Mouse (Mus musculus) layer of hippocampus, postnatal 10 days (tissue): Measurements from ENCODE around the gene Mb. TPM values are rescaled to one million over a fixed set of nuclear protein-coding genes. Genes with fewer than 3 reads are reported as not detected.

Source experiments
- DNase-seq, 2 experiments: peaks; one replicate each; pipeline ENCODE4 v3.0.0; 2021; ENCODE audit warnings: low spot score in 2 of 2
- total RNA-seq, 2 experiments: library from RNA; stranded (reverse); gene quantifications; 2 replicates each; pipeline ENCODE4 v1.2.3; 2021

The Mb gene
- total RNA-seq, 2 experiments from 2014 or later = 0.31 to 0.57 TPM

DNA sequence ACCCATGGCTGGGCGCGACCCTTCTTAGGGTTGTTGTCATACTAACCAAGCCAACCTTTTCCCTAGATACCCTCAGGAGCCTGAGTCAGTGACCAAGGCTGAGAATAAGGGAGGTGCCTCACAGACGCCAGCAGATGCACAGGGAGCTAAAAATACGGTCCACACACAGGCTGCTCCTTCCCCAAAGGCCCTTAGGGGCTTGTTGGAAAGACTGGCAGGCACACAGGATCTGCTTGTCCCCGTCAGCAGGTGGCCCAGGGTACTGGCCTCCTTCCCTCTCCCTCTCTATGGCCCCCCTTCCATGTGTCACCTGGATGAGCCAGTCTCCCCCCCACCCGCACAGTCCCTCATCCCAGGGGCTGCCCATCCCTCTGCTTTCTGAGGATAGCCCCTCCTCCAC lies 22.8 kb downstream of the Mb start:
- DNase-seq = no peak

DNA sequence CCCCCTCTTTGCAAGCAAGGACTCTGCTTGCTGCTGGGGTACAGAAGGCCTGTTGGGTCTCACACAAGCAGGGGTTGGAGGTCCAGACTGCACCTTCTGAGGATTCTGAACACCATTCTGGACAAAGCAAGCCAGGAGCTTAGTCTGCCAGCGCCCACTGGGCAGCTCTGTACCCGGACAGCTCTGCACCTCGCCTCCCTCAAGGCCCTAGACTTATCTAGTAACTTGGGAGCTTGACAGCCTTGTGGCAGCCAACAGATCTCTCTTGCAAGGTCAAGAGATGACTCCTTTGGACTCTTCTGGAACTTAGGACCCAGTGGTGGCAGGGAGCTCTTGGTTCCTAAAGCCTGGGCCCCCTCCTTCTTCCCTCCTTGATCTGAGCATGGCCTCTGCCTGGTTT lies 23.4 kb downstream of the Mb start:
- DNase-seq = no peak

GRCm38 (mm10) chr15:77025884-77026583 lies 24.4 kb downstream of the Mb start:
- no peak for DNase-seq

DNA sequence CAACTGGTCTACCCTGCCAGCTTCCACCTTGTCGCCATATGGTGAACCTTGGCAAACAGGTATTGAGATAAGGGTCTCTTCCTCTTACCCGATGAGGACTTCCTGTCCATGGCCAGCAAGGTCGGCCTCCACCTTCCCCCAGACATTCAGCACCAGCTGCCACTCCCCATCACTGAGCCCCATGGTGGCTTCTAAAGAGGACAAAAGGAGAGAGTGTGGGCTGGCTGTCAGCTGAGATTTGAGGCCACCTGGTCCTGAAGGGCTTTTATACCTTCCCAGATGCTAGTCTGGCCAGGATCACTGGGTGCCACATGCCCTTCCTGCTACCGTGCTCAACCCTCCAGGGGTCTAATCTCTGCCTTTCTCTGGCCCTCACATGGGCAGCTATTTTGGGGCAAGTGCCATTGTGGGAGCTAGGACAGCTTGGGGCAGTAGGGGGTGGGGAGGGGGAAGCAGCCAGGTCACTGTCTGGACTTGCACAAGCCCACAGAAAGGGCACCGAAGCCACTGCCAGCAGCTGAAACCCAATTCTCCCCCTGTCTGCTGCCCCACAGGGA lies 28.0 kb downstream of the Mb start:
- no peak for DNase-seq

- DNase-seq = no peak
Observed at GRCm38 (mm10) chr15:77021851-77022250, 28.6 kb downstream of the Mb start.

- DNase-seq = no peak
Observed at GRCm38 (mm10) chr15:77021056-77021455, 29.4 kb downstream of the Mb start.

GRCm38 (mm10) chr15:77020136-77020535 lies 30.3 kb downstream of the Mb start:
- no peak for DNase-seq

DNA sequence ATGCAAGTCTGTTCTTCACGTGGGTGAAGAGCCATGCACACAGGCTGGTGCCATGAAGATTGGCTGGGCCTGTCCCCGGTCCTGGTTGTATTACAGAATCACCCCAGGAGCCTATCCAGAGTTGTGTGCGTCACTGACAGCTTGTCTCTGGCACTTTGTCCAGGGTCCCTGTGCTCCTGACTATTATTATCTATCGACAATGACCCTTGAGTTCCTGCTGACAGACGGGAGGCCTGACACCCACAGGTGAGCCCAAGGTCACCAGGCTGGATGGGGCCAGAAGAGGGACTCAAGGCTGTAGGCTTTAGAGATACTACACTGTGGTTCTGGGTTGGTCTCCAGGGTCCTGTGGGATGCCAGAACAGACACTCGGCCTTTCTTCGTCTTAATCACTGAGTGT lies 30.9 kb downstream of the Mb start:
- no peak for DNase-seq

- DNase-seq = peak in 1 of 2 experiments; percentile 40
Observed at GRCm38 (mm10) chr15:77018740-77019340, 31.6 kb downstream of the Mb start.

DNA sequence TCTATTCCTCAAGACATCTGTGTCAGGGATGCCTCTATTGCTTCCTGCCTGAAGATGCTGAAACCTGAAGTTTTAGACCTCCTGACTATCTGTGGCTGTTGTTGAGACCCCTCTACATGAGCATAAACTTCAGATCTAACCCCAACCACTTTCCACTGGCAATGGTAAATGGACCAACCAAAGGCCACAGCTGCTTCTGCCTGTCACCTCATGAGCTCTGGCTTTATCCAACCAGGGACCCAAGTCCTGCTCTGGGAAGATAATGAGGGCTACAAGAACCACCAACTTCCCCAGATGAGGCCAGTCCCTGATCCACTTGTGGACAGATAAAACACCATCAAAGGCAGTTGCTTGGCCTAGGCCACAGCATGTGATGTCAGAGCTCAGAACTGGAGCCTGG lies 32.6 kb downstream of the Mb start:
- DNase-seq = no peak

- DNase-seq = no peak
Observed at GRCm38 (mm10) chr15:77016509-77016908, 34.0 kb downstream of the Mb start.

- DNase-seq = no peak
Observed at GRCm38 (mm10) chr15:77014985-77015384, 35.5 kb downstream of the Mb start.

GRCm38 (mm10) chr15:77014431-77014830 lies 36.0 kb downstream of the Mb start:
- no peak for DNase-seq

GRCm38 (mm10) chr15:77013753-77014241 lies 36.7 kb downstream of the Mb start:
- no peak for DNase-seq

GRCm38 (mm10) chr15:77008851-77009250 lies 41.6 kb downstream of the Mb start:
- DNase-seq = no peak

DNA sequence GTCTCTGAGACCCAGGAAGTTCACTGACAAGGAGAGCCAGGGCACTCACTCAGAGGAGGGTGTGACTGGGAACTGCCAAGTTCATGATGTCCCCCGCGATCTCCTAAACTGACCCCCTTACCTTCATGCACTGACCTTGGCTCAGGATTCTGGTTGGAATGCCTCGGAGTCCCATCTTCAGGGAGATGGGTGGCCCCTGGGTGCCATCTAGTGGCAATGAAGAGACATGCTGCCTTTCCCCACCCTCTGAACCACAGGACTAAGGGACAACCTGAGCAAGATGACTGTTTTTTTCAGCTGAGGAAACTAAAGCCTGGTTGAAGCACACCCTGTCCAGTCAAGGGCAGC lies 46.6 kb downstream of the Mb start:
- DNase-seq = peak; percentile 56 to 72

DNA sequence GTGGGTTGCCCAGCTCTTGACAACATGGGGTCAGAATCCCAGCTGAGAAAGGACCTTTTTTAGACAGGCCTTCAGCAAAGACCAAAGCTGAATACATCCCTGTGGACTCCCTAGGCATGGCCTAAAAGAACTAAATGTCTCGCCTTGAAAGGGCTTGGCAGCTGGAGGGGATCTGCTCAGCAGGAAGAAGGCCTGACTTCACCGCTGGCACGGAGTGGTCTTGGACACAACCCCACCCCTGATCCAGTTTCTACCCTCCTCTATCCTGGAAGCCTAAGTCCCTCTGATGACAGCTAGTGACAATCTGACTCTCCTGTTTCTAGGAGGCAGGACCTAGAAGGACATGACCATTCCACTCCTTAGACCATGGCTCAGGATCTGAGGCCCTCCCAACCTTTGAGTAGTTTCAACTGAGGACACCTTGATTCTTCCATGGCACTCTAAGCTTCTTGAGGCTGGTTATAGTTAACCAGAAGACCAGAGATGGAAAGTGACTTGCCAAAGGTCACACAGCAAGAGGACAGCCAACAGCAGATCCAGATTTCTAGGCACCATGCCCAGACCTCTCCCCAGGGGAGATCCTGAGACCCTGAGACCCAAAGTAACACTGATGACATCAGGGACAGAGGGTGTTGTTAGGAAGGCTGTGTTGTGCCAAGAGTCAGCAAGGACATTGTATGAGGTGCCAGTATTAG lies 47.1 kb downstream of the Mb start:
- DNase-seq = no peak

- DNase-seq = peak; percentile 58 to 63
Observed at GRCm38 (mm10) chr15:76998878-76999588, 51.4 kb downstream of the Mb start.

DNA sequence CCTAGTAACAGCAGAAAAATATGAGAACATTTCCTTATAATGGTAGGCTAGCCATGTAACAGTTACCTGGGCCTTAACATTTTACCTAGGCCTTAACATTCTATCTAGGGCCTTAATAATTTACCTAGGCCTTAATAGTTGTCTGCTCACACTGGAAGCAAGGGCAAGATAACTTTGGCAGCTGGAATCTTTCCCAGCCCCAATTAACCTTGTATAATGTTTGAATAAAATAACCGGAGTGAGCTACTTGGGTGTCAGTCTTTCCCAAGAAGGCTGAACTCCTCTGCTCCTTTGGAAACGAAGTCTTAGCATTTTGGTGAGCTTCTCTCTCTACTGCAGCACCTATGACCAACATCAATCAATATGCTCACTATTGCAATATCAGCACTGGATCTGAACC lies 52.4 kb downstream of the Mb start:
- DNase-seq = no peak

DNA sequence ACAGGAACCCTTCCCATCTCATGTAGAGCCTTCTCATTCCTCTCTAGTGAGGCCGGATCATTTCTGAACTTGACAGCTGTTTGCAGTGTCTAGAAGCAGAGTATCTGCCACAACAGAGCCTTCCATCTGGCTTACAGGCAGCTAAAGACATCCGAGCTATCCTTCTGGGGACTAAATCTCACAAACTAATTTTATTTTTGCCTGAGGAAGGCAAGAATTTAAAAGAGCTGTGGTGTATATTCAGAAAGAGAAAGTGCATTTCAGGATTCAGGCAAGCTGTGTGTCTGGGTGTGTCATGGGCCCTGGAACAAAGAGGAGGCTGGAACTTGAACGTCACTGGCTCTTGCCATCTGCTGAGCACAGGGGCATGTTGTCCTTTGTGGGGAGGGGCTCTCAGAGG lies 56.1 kb downstream of the Mb start:
- DNase-seq = no peak

DNA sequence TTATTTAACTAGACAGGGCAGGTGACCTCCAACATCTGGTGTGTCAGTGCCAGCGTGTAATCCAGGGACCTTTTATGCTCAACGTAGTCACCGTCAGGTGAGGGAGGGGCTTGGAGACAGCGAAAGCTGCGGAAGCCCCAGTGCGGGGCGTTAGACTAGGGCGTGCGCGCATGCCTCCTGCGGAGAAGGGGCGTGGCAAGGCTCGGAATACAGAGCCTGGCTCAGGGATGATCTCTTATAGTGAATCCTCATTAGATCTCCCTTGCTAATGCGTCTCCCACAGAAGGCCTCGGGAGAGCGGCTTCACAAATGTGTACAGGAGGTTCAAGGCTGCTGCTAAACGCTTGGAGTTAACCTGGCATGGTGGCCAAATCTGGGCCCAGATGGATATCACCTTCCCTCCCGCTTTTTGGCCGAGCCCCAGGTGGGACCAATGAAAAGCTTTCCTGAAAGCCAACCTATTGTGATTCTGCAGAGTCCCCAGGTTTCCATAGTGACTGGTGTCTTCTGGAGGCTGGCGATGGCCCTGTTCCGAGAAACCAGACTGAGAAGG lies 62.9 kb downstream of the Mb start:
- DNase-seq = peak; percentile 41 to 55
